Mouse (Mus musculus) heart, adult 9 months (tissue): ENCODE data around the gene Rnf41.

Experiments
- DNase-seq, 2 experiments: peaks; one replicate each; pipeline ENCODE4 v3.0.0; 2022; ENCODE audit warnings: low spot score in 2 of 2

Rnf41 gene

DNA sequence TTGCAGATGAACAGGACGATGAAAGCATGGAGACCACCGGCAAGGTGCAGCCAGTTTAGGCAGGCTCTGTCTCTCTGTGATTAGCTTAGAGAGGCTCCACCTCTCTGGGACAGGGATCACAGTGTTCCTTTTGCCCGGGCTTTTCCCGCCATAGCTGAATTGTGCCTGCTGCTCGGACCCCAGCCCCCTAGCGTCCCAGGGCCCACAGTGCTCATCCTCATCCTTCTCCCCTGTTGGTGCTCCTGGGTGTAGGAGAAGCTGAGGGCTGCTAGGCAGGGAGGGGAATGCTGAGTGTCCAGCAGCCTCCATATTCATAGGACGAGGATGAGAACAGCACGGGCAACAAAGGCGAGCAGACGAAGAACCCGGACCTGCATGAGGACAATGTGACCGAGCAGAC lies 62.9 kb downstream of the Rnf41 start:
- DNase-seq = no peak

DNA sequence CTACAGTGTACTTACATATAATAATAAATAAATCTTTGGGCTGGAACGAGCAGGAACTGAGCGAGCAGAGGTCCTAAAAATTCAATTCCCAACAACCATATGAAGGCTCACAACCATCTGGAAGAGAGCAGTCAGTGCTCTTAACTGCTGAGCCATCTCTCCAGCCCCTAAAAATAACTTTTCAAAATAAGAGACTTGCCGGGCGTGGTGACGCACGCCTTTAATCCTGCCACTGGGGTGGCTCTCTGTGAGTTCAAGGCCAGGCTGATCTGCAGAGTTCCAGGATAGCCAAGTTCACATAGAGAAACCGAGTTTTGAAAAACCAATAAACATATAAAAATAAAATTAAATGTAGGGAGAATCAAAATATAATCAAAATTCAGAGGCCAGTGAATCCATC lies 74.9 kb downstream of the Rnf41 start:
- DNase-seq = no peak

DNA sequence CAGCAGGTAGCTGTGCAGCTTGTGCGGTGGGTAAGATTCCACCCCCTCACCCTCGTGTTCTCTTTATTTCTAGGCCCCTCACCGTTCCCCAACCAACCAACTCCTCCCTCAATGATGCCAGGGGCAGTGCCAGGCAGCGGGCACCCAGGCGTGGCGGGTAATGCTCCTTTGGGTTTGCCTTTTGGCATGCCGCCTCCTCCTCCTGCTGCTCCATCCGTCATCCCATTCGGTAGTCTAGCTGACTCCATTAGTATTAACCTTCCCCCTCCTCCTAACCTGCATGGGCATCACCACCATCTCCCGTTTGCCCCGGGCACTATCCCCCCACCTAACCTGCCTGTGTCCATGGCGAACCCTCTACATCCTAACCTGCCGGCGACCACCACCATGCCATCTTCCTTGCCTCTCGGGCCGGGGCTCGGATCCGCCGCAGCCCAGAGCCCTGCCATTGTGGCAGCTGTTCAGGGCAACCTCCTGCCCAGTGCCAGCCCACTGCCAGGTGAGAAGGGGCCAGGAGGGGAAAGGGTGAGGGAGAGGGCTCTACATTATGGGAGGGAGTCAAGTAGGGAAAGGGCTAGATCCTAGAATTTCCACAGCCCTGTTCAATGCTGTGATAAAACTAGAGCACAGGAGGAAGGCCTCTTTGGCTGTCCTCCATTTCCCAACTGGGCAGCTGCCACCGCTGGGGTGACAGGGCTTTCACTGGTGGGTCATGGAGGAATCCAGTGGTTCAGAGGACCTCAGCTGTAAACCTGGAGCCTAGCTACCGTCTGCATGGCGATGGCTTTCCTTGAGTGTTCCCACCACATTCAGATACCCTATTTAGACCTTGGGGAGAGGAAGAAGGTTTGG lies 76.6 kb downstream of the Rnf41 start:
- no peak for DNase-seq

DNA sequence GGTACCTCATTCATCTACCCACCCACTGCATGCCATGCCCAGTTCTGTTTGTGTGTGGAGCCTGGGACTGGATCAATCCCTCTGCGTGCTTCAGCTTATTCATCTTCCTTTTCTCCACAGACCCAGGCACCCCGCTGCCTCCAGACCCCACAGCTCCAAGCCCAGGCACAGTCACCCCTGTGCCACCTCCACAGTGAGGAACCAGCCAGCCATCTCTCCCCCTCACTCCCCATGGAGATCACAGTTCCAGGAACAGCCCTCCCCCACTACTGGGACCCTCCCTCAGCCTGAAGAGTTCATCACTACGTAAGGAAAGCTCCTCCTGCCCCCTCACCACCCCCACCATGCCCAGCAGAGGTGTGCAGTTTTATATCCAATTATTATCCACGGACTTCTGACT lies 77.3 kb downstream of the Rnf41 start:
- DNase-seq = no peak

DNA sequence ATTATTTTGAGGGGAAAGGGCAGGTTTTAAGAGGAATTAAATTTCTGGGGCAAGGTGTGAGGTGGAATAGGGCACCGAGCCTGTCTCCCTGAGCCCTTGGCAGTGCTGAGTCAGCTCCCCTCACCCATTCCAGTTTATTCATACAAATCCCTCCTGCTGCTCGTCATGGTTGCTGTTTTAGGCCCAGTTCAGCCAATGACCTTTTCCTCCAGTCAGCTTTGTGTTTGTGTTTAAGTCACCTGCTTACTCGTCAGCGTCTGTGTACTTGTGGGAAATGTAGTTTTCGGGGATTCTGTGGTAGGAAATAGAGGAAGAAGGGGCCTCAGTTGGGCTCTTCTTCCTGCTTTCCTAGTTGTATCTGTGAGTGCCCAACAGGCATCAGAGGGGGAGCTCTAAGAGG lies 77.9 kb downstream of the Rnf41 start:
- DNase-seq = no peak

DNA sequence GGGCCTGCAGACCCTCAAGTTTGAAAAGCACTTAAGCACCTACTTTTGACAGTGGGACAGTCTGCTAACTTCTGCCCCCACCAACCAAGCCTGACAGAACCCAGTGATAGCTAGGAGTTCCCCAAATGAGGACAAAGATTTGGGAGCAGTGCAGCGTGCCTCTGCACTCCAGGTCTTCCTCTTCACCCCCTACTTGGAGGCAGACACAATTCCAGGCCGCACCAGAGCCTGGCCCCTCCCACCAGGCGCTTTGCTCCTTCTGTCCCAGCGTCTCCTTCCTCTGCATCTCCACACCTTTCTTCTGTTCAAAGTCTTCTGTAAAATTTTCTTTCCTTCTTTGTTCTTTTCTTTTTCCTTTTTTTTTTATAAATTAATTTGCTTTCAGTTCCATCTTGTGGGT lies 78.3 kb downstream of the Rnf41 start:
- no peak for DNase-seq

DNA sequence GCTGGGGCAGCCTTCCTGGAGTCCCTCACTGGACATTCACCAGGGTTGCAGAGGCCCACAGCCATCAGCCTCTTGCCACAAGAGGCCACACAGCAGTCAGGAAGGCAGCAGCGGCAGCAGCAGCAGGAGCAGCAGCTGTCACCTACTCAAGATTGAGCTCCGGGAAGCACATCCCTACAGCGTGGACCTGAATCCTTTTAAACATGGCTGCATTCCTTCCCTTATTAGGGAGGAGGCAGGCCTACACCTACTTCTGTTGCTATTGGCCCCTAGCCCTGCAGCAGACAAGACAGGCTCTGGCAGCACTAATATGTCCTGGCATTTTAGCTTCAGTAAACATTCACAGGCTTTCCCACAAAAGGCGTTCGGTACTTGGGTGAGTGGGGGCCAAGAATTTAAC lies 78.8 kb downstream of the Rnf41 start:
- peak; percentile 55 to 63 for DNase-seq

DNA sequence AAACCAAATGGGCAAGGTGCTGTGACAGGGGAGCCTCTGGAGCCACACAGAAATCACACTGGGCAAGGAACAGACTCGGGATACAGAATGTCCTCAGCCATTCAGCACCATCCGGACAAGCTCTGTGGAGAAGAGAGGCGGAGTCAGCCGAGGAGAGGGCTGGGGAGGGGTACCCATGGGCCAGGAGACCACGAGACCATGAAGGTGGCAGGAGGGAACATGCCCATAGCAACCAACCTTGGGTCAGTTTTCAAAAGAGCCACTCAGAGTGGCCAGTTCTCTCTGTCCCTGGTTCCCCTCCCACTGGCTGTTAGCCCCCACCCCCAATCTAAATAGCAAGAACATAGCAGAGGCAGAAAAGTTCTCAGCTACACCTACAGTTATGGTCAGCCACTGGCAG lies 79.5 kb downstream of the Rnf41 start:
- no peak for DNase-seq
